Mouse (Mus musculus): ENCODE results near the gene Shisal2a.
"Not testable (repeated sequence)": the region's sequence is repeated elsewhere in the genome, so short reads cannot be mapped to it uniquely, and the experiment has no call there.

The Shisal2a gene

DNA sequence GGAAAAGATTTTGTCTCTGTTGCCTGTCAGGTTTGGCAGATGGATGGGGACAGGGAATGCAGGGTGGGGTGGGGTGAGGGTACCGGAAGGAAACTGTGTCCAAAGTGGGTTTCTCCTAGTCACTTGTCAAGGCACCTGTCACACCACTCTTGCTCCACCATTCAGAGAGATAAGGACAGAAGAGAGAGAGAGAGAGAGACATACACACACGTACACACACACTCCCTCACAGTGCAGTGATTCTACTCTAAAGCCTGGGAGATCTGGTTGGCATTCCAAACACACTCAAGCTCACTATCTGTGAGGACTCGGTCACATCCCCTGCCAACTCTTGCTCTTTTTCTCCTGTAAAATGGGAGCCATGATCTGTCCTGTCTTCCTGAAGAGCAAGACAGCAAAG lies 11.0 kb downstream of the Shisal2a start:
- DNase-seq (ENCODE audit: low spot score in 2 of 2), result no peak

DNA sequence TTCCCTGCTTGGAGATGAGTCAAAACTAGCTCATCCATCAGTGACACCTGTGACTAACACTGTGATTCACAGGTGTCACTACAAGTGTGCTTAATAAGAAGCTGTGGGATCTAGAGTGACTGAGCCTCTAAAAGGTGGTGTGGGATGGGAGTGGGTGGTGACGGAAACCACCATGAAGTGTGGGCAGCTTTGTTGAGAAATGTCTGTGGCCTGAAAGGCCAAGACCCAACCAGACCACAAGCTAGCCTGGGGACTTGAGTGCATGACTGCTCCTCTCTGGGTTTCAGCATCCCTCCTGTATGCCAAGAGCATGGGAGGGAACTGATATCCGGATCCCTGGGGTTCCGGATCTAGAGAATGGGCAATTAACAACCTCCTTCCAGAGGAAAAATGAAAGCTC lies 11.7 kb downstream of the Shisal2a start:
- no peak for DNase-seq (ENCODE audit: low spot score in 2 of 2)

DNA sequence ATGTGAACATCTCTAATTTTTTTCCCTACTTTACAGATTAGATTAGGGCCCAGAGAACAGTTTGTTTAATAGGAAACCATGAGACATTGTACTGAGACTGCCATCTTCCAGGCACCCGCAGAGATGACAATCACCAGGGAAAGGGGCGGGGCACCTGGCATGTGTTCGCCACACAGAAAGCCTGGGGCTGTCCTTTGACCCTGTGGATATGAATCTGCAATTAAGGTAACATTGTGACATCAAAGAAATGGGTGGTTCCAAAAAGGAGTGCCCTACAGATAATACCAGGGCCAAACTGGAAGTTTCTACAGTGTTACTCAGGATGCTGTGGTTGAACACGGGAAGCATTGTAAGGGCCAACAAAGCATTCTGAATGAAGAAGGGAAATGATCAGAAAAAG lies 12.7 kb downstream of the Shisal2a start:
- no peak for DNase-seq (ENCODE audit: low spot score in 2 of 2)

DNA sequence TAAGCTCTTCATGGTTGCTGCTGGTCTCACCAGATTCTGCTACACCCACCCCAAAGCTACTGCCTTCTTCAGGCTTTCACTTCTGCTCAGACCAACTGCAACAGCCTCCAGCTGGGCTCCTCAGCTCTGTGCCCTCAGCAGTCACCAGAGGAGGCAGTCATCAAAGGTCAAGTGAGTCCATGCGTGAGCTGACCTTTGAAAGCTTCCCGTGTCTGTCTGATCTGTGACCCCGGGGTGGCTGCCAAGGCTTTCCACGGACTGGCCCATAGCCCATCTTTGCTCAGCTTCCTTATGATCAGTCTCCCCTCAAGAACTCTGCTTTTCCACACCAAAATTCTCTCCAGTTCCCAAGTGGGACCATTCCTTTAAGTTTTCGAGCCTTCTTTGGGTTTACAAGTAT lies 13.9 kb downstream of the Shisal2a start:
- no peak for DNase-seq (ENCODE audit: low spot score in 2 of 2)

DNA sequence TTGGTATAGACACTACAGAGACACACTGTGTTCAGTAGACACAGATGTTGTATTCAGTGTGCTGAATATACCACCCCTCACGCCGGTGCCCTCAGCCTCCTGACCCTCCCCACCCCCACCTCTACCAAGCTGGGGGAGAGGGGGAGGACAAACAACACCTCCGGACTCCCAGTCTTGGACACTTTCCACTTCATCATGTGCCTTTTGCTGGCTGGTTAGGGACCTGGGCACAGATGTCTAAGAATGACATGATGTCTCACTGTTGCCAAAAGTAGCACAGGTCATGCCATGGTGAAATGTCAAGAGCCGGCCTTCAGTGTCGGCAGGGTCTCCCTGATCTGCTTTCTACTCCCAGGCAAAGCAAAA lies 19.1 kb downstream of the Shisal2a start:
- no peak for DNase-seq (ENCODE audit: low spot score in 2 of 2)

DNA sequence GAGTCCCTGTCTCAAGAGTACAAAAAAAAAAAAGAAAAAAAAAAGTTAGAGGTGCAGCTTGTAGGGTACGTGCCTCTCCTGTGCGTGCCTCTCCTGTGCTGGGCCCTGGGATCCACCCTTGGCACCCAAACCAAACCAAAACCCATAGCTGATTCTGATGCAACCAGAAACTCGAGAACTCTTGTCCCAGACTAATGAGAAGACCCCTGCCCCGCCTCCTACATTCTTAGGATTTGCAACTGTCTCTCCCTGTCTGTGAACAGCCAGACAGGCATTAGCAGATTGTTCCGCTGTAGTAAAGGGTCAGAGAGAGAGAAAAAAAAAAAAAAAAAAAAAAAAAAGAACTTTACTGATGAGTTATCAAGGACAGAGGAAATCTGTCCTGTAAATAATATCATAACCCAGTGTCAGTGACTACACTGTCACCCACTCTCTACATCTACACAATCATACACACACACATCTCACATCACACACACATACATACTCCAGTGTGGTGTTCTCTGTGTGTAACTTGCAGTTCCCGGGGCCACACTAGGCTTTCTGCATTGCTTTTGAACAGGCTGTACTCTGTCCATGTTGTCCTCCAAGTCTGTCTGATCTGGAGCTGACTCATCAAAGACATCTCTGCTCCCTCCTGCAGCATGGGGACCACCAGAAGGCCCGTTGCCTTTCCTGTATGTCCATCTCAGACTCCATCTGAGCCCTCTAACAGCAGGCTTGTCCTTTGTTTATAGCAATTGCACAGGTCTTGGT lies 19.6 kb downstream of the Shisal2a start:
- DNase-seq (ENCODE audit: low spot score in 2 of 2), result no peak

DNA sequence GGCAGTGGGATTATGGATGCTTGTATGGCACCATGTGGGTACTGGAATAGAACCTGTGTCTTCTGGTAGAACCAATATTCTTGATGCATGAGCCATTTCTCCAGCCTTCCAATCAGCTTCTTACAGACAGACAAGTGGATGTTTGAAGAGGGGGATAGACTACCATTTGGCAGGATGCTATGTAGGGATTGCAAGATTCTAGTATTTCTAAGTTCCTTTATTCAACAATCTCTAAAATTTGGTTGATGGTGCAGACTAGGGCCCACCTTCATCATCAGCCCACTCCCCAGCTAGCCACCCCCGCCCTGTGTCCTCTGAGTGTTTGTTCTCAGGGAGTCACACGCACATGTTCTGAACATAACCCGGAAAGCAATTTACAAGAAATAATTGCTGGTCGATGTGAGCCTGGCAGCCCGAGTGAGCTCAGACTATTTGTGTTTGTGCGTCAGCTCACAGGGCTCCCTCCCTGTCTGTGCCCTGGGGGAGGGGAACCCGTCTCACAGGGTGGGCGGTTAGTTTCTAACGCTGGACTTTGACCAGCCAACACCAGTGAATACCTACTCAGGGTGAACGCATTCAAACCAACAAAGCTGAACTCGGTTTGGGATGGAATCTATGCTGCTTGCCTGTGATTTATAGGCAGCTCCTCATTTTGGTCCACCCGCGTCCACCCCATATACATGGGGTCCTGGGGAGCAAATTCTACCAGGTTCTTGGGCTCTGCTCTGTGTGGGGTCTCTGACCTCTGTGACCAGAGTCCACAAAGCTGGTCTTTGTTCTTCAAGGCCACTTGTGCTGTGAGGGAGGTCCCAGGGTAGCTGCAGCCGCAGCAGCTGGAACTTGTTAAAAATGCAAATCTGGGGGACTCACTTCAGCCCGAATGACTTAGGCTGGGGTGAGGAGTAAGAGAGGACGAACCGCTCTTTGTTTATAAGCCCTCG lies 20.6 kb downstream of the Shisal2a start:
- no peak for DNase-seq (ENCODE audit: low spot score in 2 of 2)

DNA sequence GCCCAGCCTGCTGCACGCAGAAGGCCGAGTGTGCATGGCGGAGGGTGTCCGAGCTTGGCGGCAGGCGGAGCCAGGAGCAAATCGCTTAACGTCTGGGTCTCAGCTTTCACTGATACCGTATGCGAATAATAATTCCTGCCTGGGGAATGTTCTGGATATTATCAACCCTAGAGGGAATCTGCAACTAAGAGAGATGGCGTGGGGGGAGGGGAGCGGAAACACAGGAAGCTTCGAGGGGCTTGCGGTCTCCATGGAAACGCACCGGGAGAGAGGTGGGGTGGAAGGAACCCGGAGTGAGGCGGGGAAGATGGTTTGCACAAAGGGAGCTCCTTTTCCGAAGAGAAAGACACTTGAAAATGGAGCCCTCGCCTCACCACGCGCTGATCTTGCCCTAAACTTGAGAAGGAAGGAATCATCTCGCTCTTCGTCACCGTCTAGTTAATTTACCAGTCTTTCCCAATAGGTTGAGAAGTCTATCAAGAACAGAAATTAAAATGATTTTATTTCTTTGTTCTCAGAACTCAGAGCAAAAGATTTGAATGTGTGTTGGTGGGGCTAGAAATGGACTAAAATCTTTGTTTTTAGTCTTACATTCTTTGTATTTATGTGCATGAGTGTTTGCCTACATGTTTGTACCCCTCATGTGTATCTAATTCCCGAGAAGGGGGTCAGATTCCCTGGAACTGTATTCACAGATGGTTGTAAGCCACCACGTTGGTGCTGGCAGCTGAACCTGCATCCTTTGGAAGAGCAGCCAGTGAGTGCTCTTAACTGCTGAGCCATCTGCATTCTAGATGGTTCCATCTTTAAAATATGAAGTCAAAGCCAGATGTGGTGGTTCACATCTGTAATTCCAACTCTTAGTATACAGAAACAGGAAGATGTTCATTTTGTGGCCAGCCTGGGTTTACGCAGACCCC lies 22.8 kb downstream of the Shisal2a start:
- DNase-seq (ENCODE audit: low spot score in 2 of 2), result peak; percentile 22 to 39

DNA sequence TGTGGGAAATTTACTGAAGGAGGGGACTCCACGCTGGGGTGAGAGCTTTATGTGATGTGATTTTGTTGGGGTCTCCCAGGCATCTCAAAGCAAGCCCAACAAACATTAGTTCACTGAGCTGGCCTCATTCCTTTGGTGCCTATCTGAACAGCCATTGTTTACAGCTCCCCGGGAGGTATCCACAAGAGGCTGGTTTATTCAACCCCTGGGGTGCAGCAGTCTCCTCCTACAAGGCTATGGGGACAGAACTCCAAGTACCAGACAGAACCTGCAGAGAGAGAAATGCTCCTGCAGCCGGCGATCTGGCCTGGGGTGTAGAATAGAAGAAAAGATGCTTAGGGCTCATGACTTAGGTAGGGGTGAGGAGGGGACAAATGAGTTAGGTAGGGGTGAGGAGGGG lies 24.7 kb downstream of the Shisal2a start:
- no peak for DNase-seq (ENCODE audit: low spot score in 2 of 2)

DNA sequence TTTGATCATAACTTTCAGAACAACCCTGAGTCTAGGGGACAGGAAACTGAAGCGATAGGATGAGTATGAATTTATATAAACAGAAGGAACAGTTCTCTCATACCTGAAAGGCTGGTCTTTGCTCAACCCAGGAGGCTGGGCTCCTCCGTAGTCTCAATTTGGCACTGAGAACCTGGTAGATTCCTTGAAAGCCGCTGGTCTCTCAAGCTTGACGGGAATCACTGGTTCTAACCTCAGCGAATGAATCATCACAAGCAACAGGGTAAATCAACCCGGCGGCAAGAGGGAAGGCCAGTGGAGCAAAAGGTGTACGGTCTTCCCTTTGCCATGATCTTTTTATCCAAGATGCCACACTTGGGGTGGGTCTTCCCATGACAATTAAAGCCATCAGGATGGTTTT lies 25.7 kb downstream of the Shisal2a start:
- no peak for DNase-seq (ENCODE audit: low spot score in 2 of 2)

DNA sequence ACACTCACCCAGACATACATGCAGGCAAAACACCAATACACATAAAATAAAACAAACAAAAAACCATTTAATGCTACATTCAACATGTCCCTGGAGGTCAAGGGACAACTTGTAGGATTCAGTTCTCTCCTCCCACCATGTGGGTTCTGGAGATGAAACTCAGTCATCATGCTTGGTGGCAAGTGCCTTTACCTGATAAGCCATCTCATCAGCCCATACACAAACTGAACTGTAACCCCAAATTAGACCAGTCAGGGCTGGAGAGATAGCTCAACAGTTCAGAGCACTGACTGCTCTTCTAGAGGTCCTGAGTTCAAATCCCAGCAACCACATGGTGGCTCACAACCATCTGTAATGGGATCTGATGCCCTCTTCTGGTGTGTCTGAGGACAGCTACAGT lies 29.6 kb downstream of the Shisal2a start:
- DNase-seq (ENCODE audit: low spot score in 2 of 2), result not testable (repeated sequence)

DNA sequence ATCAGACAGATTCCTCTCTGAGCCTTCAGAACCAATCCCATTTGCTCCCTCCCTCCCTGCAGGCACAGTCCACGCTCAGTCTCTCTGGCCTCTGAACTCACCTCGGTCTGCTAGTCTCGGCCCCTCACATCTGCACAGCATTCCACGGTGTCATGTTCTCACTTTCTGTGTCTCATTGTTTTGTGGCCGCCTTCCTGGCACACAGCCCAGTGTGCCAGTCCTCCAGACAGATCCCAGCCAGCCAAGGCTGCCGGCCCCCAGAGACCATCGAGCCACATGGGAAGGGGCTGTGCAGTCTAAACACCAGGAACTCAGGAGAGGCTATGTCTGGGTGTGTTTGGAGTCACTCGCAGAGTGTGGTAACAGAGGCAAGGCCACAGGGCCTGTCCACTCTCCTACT lies 32.3 kb downstream of the Shisal2a start:
- DNase-seq (ENCODE audit: low spot score in 2 of 2), result no peak

DNA sequence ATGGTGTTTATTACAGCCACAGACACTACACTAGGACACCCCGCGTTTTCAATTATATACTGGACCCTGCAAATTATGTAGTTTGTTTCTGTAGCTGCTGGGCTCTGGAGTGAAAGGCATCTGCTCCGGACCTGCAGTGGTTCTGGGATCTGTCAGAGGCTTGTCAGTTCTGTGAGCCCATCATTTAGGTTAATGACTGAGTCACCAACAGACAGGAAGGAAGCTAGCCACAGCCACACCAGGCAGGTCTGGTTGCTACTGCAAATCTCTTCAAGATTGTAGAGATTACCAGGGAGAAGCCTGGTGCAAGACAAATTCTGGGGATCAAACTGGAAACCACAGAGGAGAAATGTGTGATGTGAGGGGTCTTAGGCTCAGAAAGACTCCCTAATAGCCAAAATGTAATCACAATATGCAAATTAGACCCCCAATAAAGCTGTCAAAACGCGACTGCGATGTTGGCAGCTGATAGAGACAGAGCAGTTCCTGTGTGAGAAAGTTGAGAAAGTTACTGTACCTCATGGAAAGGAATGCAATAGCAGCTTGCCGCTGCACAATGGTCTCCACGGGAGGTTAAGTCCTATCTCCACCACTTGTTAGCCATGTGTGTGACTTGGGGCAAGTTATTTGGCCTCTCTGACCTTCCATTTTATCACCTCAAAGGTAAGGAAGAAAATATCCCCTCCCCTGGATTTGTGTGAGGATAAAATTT lies 33.2 kb downstream of the Shisal2a start:
- DNase-seq (ENCODE audit: low spot score in 2 of 2), result no peak

DNA sequence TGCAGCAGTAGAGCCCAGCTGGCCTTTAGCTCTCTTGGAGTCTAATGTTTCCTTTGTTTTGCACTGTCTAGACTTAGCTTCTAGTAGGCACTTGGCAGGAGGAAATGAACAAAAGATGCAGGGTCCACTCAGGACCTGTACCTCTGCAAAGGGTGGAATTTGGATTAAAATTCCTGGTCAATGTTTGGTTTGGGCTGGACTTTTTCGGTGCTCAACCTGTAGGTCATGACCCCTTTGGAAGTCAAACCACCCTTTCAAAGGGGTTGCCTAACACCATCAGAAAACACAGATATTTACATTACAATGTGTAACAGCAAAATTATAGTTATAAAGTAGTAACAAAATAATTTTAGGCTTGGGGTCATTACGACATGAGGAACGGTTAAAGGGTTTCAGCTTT lies 34.1 kb downstream of the Shisal2a start:
- no peak for DNase-seq (ENCODE audit: low spot score in 2 of 2)

DNA sequence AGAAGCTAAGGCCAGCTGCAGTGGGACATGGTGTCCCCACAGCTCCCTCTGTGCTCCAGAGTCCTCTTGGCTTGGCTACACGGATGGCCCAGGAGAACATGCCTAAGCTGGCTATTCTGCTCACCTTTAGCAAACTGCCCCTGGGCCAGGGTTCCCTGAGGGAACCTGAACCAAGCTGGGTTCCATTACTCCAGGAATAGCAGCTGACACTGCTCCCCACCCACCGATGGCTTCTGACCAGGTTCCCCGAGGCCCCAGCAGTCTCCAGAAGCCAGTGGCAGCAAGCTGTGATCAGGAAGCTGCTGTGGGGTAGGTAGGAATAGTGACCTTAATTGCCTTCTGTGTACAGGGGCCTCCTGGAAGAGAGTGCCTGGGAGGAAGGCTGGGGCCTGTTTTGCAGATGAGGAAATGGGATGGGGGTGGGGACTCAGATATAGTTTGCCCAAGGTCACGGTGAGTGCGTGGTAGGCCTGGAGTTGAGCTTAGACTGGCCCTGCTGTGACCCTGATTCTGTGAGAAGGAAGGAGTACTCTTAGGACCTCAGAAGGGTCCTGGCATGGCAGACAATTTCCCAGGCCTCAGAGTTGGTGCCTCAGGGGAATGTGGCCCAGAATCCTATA lies 34.8 kb downstream of the Shisal2a start:
- no peak for DNase-seq (ENCODE audit: low spot score in 2 of 2)

DNA sequence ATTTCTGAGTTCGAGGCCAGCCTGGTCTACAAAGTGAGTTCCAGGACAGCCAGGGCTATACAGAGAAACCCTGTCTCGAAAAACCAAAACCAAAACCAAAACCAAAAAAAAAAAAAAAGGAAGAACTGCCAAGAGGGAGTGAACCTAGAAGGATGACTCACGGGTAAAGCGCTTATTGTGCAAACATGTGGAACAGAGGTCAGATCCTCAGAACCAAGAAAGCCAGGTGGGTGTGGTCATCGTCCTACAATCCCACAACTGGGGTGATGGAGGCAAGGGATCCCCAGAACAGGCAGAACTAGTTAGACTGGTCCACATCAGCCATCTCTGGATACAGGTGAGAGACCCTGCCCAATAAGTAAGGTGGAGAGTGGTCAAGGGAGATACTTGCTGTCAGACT lies 36.0 kb downstream of the Shisal2a start:
- DNase-seq (ENCODE audit: low spot score in 2 of 2), result no peak

DNA sequence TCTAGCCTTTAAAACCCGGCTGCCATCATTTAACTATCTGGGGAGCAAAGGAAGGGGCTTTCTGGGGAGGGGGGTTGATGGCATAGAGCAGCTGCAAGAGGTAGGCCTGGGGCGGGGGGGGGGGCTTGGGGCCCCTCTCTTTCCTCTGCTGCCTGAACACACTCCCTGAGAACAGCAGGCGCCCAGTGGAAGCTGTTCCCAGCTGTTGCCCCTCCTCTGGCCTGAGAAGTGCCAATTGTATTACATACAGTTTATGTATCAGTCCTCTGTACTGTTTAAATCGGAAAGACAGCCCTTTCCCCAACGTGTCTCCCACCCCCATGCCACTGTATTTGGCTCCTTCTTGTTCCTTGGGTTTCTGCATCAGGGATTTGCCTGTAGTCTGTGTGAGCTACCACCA lies 37.3 kb downstream of the Shisal2a start:
- DNase-seq (ENCODE audit: low spot score in 2 of 2), result no peak

DNA sequence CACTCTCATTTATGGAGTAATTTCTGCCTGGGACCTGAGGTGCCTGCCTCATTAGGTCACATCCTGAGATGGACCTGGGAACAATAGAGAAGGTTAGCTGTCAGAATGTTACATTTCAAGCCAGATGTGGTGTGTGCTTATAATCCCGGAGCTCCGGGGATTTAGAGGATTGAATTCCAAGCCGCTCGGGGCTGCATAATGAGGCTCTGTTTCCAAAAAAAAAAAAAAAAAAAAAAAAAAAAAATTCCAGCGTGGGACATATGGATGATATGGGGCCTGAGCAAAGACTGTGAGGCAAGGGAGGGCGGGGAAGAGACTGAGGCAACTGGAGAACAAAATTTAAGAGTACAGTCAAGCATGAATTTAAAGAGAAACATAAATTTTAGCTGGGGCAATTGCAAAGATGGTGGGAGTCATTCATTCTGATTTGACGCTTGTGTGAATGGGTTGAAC lies 38.5 kb downstream of the Shisal2a start:
- no peak for DNase-seq (ENCODE audit: low spot score in 2 of 2)

DNA sequence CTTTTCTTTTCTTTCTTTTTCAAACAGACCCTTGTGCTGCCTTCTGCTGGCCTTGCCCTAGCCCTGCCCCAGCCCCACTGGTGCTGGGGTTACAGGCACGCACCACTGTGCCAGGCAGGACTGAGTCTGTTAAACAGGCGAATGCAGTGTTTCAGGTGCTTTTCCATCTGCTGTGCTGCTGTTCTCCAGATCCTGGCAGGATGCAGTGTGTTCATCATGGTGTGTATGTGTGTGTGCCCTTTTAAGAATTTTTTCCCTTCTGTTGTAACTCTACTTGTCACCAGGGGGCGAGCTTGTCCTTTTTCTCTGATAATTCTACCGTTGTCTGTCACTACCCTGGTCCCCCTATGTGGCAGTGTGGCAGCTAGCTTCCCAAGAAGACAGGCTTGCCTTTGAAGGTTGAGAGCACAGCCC lies 43.9 kb downstream of the Shisal2a start:
- DNase-seq (ENCODE audit: low spot score in 2 of 2), result peak; percentile 36 to 44

DNA sequence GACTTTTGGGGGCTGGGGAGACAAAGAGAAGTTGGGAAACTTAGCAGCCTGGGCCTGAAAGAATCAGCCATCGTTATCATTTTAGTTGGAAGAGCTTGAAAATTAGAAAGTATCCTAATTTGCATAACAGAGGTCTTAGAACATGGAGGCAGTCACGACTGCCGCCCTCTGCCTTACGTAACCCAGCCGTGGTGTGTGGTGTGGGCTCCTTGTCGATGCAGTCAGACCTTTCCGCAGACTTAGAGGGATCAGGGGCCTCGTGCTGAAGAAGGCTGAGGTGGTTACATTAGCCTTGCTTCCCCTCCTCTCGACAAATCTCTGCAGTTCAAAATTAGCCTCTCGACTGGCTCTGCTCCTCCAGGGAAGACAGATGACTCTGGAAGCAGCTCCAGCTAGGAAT lies 44.3 kb downstream of the Shisal2a start:
- DNase-seq (ENCODE audit: low spot score in 2 of 2), result peak; percentile 10 to 49

DNA sequence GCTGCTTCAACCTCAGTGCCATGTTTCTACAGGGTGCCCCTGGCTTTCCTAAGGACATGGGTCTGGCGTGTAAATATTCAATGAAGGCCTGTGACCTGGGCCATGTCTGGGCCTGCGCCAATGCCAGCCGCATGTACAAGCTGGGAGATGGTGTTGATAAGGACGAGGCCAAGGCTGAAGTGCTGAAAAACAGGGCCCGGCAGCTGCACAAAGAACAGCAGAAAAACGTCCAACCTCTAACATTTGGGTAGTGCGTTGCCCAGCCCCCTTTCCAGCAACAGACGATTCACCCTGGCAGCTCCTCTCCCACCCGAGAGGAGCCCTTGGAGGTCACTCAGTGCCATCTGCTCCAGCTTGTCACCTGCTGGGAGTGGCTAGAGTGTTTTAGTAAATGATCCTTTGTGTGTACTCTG lies 44.8 kb downstream of the Shisal2a start:
- DNase-seq (ENCODE audit: low spot score in 2 of 2), result no peak
